Mouse (Mus musculus): Measurements from ENCODE around the gene Maml3.
A peak's percentile ranks its signal among the peaks of the same experiment; 100 is the strongest.

Maml3 gene

GRCm38 (mm10) chr3:51728456-51728855 is 376.4 kb downstream of the Maml3 start:
- no peak for DNase-seq

GRCm38 (mm10) chr3:51727968-51728367 is 376.9 kb downstream of the Maml3 start:
- DNase-seq, result no peak

- DNase-seq, result no peak
Measured at GRCm38 (mm10) chr3:51727487-51727886, 377.4 kb downstream of the Maml3 start.

GRCm38 (mm10) chr3:51726257-51726656 is 378.6 kb downstream of the Maml3 start:
- no peak for DNase-seq

GRCm38 (mm10) chr3:51719982-51720381 is 384.9 kb downstream of the Maml3 start:
- no peak for DNase-seq

GRCm38 (mm10) chr3:51719373-51719772 is 385.5 kb downstream of the Maml3 start:
- DNase-seq, result no peak

GRCm38 (mm10) chr3:51717909-51718308 is 387.0 kb downstream of the Maml3 start:
- DNase-seq, result no peak

GRCm38 (mm10) chr3:51717455-51717854 is 387.4 kb downstream of the Maml3 start:
- DNase-seq, result no peak

- DNase-seq, result no peak
Measured at GRCm38 (mm10) chr3:51714469-51714868, 390.4 kb downstream of the Maml3 start.

- no peak for DNase-seq
Measured at GRCm38 (mm10) chr3:51713233-51713632, 391.6 kb downstream of the Maml3 start.

GRCm38 (mm10) chr3:51712382-51712781 is 392.5 kb downstream of the Maml3 start:
- no peak for DNase-seq

GRCm38 (mm10) chr3:51708746-51709411 is 396.0 kb downstream of the Maml3 start:
- peak; percentile 65 for DNase-seq

- DNase-seq, result no peak
Measured at GRCm38 (mm10) chr3:51708375-51708745, 396.5 kb downstream of the Maml3 start.

GRCm38 (mm10) chr3:51705220-51705619 is 399.7 kb downstream of the Maml3 start:
- DNase-seq, result peak; percentile 32

GRCm38 (mm10) chr3:51703478-51703877 is 401.4 kb downstream of the Maml3 start:
- DNase-seq, result no peak

GRCm38 (mm10) chr3:51702701-51703286 is 402.1 kb downstream of the Maml3 start:
- no peak for DNase-seq

GRCm38 (mm10) chr3:51701950-51702349 is 402.9 kb downstream of the Maml3 start:
- DNase-seq, result peak; percentile 13

- DNase-seq, result peak; percentile 78
Measured at GRCm38 (mm10) chr3:51701281-51701751, 403.6 kb downstream of the Maml3 start.

- DNase-seq, result no peak
Measured at GRCm38 (mm10) chr3:51700731-51701280, 404.1 kb downstream of the Maml3 start.

- DNase-seq, result no peak
Measured at GRCm38 (mm10) chr3:51700123-51700522, 404.8 kb downstream of the Maml3 start.

- DNase-seq, result no peak
Measured at GRCm38 (mm10) chr3:51697931-51698330, 406.9 kb downstream of the Maml3 start.

- DNase-seq, result no peak
Measured at GRCm38 (mm10) chr3:51695713-51696112, 409.2 kb downstream of the Maml3 start.

GRCm38 (mm10) chr3:51694576-51694975 is 410.3 kb downstream of the Maml3 start:
- no peak for DNase-seq

GRCm38 (mm10) chr3:51693196-51693595 is 411.7 kb downstream of the Maml3 start:
- no peak for DNase-seq

Data from thymus, postnatal 25 days (tissue).